In genomic region chr2:113234559-113234958, GRCm38 (mm10) we compare ENCODE assay signal across 10 mouse cellular contexts. TPM values are rescaled to one million over a fixed set of nuclear protein-coding genes. Genes with fewer than 3 reads are reported as not detected.
DNase-seq lines count a peak whose midpoint lies in the region; ATAC-seq lines count a peak whose summit lies in the region.
"Had no signal": no experiment of that assay in that cellular context is flagged by ENCODE, and none has a peak within 500 bp of the region (broad histone marks: within the 10 kb centered on the region; RNA-seq: fewer than 3 reads in every experiment).

No protein-coding gene starts in this region.

- no peaks in the 10 kb centered on the region for H3K9me3 ChIP-seq in hindbrain, embryonic 14.5 days (ENCODE audit: control insufficient read depth, low read length)
- H3K9me3 ChIP-seq in hindbrain, embryonic 12.5 days (replicated peaks) = no peaks in the 10 kb centered on the region
- no peaks in the 10 kb centered on the region for H3K9me3 ChIP-seq in forebrain, embryonic 14.5 days (replicated peaks; ENCODE audit: control insufficient read depth, low read length)
- H3K9me3 ChIP-seq: embryonic facial prominence, embryonic 12.5 days had no signal

- no peak overlapping the region for H3K27ac ChIP-seq in hindbrain, embryonic 14.5 days
- no peak overlapping the region for H3K27ac ChIP-seq in hindbrain, embryonic 12.5 days
- H3K27ac ChIP-seq in forebrain, embryonic 14.5 days (ENCODE audit: low read depth, low read length) = no peak overlapping the region
- H3K27ac ChIP-seq: embryonic facial prominence, embryonic 12.5 days had no signal

- H3K4me3 ChIP-seq in hindbrain, embryonic 14.5 days (replicated peaks; ENCODE audit: low read length) = no peak overlapping the region
- no peak overlapping the region for H3K4me3 ChIP-seq in hindbrain, embryonic 12.5 days
- no peak overlapping the region for H3K4me3 ChIP-seq in forebrain, embryonic 14.5 days (ENCODE audit: low read depth, low read length)
- H3K4me3 ChIP-seq: embryonic facial prominence, embryonic 12.5 days had no signal

- H3K4me2 ChIP-seq in hindbrain, embryonic 14.5 days (replicated peaks) = no peak overlapping the region
- H3K4me2 ChIP-seq in hindbrain, embryonic 12.5 days (replicated peaks) = no peak overlapping the region
- H3K4me2 ChIP-seq in forebrain, embryonic 14.5 days (ENCODE audit: low read length) = no peak overlapping the region
- H3K4me2 ChIP-seq: embryonic facial prominence, embryonic 12.5 days had no signal

- no peaks in the 10 kb centered on the region for H3K36me3 ChIP-seq in hindbrain, embryonic 14.5 days (replicated peaks; ENCODE audit: control insufficient read depth, insufficient read depth)
- no peaks in the 10 kb centered on the region for H3K36me3 ChIP-seq in hindbrain, embryonic 12.5 days
- H3K36me3 ChIP-seq in forebrain, embryonic 14.5 days (ENCODE audit: control insufficient read depth, insufficient read depth, low read length) = no peaks in the 10 kb centered on the region
- H3K36me3 ChIP-seq: embryonic facial prominence, embryonic 12.5 days had no signal

- ATAC-seq in hindbrain, embryonic 14.5 days (ENCODE audit: low FRiP score) = no peak
- no peak for ATAC-seq in hindbrain, embryonic 12.5 days (ENCODE audit: low FRiP score)
- peak; percentile 61 for ATAC-seq in forebrain, embryonic 14.5 days

- H3K27me3 ChIP-seq in hindbrain, embryonic 14.5 days (ENCODE audit: control insufficient read depth, insufficient read depth, low read length) = no peaks in the 10 kb centered on the region
- H3K27me3 ChIP-seq in hindbrain, embryonic 12.5 days = no peaks in the 10 kb centered on the region
- no peaks in the 10 kb centered on the region for H3K27me3 ChIP-seq in forebrain, embryonic 14.5 days (replicated peaks; ENCODE audit: control insufficient read depth, insufficient read depth, low read length)
- H3K27me3 ChIP-seq: embryonic facial prominence, embryonic 12.5 days had no signal

- intact Hi-C loops in gastrocnemius, postnatal 36 days (cut with DNase I) = no loop called here

- peak; percentile 93 for DNase-seq in hindbrain, embryonic 14.5 days (ENCODE audit: low spot score)
- DNase-seq in 416B (ENCODE audit: low read depth) = peak; percentile 52
- peak; percentile 63 for DNase-seq in Muller cell, postnatal 12 days (ENCODE audit: inconsistent ontology term)
- DNase-seq in forebrain, embryonic 14.5 days (ENCODE audit: low spot score) = peak; percentile 89
- DNase-seq in mesoderm, embryonic 11.5 days (ENCODE audit: low read depth, low spot score) = peak; percentile 75
- no peak for DNase-seq in spleen, postnatal 36 days (ENCODE audit: low spot score in 2 of 2)
- DNase-seq in gastrocnemius, postnatal 36 days = no peak

- H3K4me1 ChIP-seq in hindbrain, embryonic 14.5 days (replicated peaks; ENCODE audit: control insufficient read depth, insufficient read depth, low read length) = no peaks in the 10 kb centered on the region
- H3K4me1 ChIP-seq in hindbrain, embryonic 12.5 days = no peaks in the 10 kb centered on the region
- no peaks in the 10 kb centered on the region for H3K4me1 ChIP-seq in forebrain, embryonic 14.5 days (ENCODE audit: control insufficient read depth, insufficient read depth, low read length)
- H3K4me1 ChIP-seq: embryonic facial prominence, embryonic 12.5 days had no signal

- WGBS in hindbrain, embryonic 14.5 days = 25% methylated on average over 3 of the region's 3 CpGs
- 19% methylated on average over 3 of the region's 3 CpGs for WGBS in hindbrain, embryonic 12.5 days
- whole genome bisulfite sequencing in forebrain, embryonic 14.5 days = 18% methylated on average over 3 of the region's 3 CpGs

- H3K9ac ChIP-seq in hindbrain, embryonic 14.5 days = no peak overlapping the region
- no peak overlapping the region for H3K9ac ChIP-seq in hindbrain, embryonic 12.5 days
- no peak overlapping the region for H3K9ac ChIP-seq in forebrain, embryonic 14.5 days (ENCODE audit: low read length)
- H3K9ac ChIP-seq: embryonic facial prominence, embryonic 12.5 days had no signal

RNA-seq across cellular contexts. Expression of gene Ryr3, which starts 17.7 kb away (rescaled TPM):
- 5.6 and 6.6 TPM in 2 replicates for polyA plus RNA-seq in hindbrain, embryonic 14.5 days (2014; fragmentation: Nextera tagmentation; extraction: Ambion mirVana)
- 1.1 and 1.4 TPM in 2 replicates for polyA plus RNA-seq in hindbrain, embryonic 12.5 days (2016; fragmentation: Nextera tagmentation; extraction: Ambion mirVana)
- polyA plus RNA-seq in forebrain, embryonic 14.5 days (2014; fragmentation: Nextera tagmentation; extraction: Ambion mirVana) = 2.3 and 5.0 TPM in 2 replicates
- total RNA-seq in gastrocnemius, postnatal 36 days (2021) = under 1 TPM; 0.37 to 0.64 TPM

RNA-seq across cellular contexts. Expression of gene Tmco5b, which starts 51.0 kb away (rescaled TPM):
- 0.16 TPM in 1 of 2 replicates, not detected in the other for polyA plus RNA-seq in hindbrain, embryonic 14.5 days (2014; fragmentation: Nextera tagmentation; extraction: Ambion mirVana)
- polyA plus RNA-seq in hindbrain, embryonic 12.5 days (2016; fragmentation: Nextera tagmentation; extraction: Ambion mirVana) = not detected in 2 replicates
- not detected in 2 replicates for polyA plus RNA-seq in forebrain, embryonic 14.5 days (2014; fragmentation: Nextera tagmentation; extraction: Ambion mirVana)
- total RNA-seq in gastrocnemius, postnatal 36 days (2021) = not detected
- polyA plus RNA-seq: embryonic facial prominence, embryonic 12.5 days; liver, embryonic 16.5 days had no signal

Comparison
In these comparisons a context has a peak if more than half of its experiments do, and no peak if none do; other contexts are left out.
1. DNase-seq: peak in hindbrain, embryonic 14.5 days (single experiment), 416B (single experiment), Muller cell, postnatal 12 days (single experiment), forebrain, embryonic 14.5 days (single experiment) and mesoderm, embryonic 11.5 days (single experiment); none in spleen, postnatal 36 days (0 of 2) and gastrocnemius, postnatal 36 days (0 of 2).